Mouse (Mus musculus): Measurements from ENCODE around the gene Tbck.

The Tbck gene

GRCm38 (mm10) chr3:132883256-132883655 lies 199.3 kb downstream of the Tbck start:
- H3K36me3 ChIP-seq (ENCODE audit: control insufficient read depth, insufficient read depth, low read length, poor library complexity, severe bottlenecking): no peaks in the 10 kb centered on the region
- DNase-seq (ENCODE audit: low read depth, low spot score): no peak
- H3K27me3 ChIP-seq (ENCODE audit: control insufficient read depth, insufficient read depth, low read length, poor library complexity, severe bottlenecking): no peaks in the 10 kb centered on the region; the same call in 1 of the 2 replicates

- no peaks in the 10 kb centered on the region; the same call in 1 of the 2 replicates for H3K27me3 ChIP-seq (ENCODE audit: control insufficient read depth, insufficient read depth, low read length, poor library complexity, severe bottlenecking)
- no peaks in the 10 kb centered on the region for H3K36me3 ChIP-seq (ENCODE audit: control insufficient read depth, insufficient read depth, low read length, poor library complexity, severe bottlenecking)
- DNase-seq (ENCODE audit: low read depth, low spot score): no peak
Observed at GRCm38 (mm10) chr3:132884459-132884858, 200.5 kb downstream of the Tbck start.

DNA sequence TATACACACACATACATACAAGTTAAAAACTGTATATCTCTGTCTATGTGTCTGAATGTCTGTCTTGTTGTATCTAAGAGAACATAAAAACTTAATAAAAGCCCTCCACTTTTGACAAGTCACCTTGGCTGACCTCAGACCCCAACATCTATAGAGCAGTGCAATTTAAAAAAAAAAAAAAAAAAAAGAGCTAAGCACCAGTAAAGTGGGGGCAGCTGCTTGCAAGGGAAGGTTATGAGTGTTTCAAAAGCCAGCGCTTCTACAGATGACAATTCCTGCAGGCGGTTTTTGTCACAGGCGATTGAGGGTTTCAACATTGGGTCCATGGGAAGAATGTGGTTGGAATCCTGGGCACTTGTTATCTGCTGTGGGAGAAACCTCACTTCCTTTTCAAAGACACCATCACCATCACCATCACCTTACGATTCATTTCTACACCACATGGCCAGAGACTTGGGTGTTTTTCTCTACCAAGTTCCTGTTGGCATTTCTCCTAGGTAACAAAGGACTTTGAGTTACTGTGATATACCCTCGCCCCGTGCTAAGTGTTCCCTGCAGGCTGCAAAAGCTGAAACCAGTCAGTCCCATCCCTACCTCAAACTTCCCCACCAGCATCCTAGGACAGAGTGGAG lies 202.6 kb downstream of the Tbck start:
- no peak for DNase-seq (ENCODE audit: low read depth, low spot score)
- Histone ChIP-seq H3K27me3 (ENCODE audit: control insufficient read depth, insufficient read depth, low read length, poor library complexity, severe bottlenecking) (no peaks in the 10 kb centered on the region; the same call in 1 of the 2 replicates), H3K36me3 (ENCODE audit: control insufficient read depth, insufficient read depth, low read length, poor library complexity, severe bottlenecking) (no peaks in the 10 kb centered on the region)

DNA sequence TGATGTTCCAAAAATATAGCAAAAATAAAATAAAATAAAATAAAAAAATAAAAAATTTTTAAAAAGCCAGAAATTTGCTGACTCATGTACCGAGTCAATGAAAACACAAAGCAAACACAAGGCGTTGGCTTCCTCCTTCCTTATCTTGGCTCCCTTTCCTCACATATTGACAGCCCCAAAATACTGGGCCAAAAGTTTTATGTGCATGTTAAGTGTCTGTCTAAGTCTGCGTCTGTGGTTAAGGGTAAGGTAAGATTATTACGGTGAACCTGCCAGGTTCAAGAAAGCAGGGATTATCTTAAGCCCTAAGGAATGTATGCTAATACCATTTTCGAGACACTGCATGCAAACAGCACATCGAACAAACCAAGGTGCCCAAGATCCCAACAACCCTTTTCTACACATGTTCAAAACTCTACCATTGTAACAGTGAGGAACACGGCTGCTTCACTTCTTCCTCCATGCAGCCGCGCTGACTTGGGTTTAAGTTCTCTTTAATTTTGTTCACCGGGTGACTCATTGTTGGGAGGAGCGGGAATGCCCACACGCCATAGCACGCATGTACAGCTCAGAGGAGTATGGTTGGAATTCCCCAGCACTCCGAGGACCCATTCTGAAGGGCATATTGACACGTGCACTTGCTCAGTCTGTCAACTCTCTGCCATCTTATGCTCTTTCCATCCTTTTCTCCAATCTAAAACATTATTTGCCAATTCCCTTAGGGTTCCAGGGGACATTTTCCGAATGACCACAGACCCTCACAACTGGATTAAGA lies 203.3 kb downstream of the Tbck start:
- Histone ChIP-seq H3K27me3 (ENCODE audit: control insufficient read depth, insufficient read depth, low read length, poor library complexity, severe bottlenecking) (no peaks in the 10 kb centered on the region), H3K36me3 (ENCODE audit: control insufficient read depth, insufficient read depth, low read length, poor library complexity, severe bottlenecking) (no peaks in the 10 kb centered on the region)
- DNase-seq (ENCODE audit: low read depth, low spot score): no peak
